Mouse (Mus musculus): ENCODE data around the gene Pex14. TPM values are rescaled to one million over a fixed set of nuclear protein-coding genes. Genes with fewer than 3 reads are reported as not detected.

The Pex14 gene
- total RNA-seq, 2 experiments from 2014 or later, result 49.3 to 50.4 TPM

GRCm38 (mm10) chr4:149001515-149001914 lies 98.2 kb downstream of the Pex14 start:
- intact Hi-C loops (cut with DNase I), result no loop called here
- no peak for DNase-seq (ENCODE audit: extremely low spot score in 1 of 2, low spot score in 2 of 2)
- no peak for TF ChIP-seq CTCF (IDR thresholded peaks at IDR 0.05)
- H3K4me3 ChIP-seq, result no peak overlapping the region
- no peak overlapping the region for H3K27ac ChIP-seq

GRCm38 (mm10) chr4:149000746-149001145 lies 98.9 kb downstream of the Pex14 start:
- TF ChIP-seq CTCF (IDR thresholded peaks at IDR 0.05), result no peak
- no peak for DNase-seq (ENCODE audit: extremely low spot score in 1 of 2, low spot score in 2 of 2)
- intact Hi-C loops (cut with DNase I), result no loop called here
- Histone ChIP-seq H3K4me3 (no peak overlapping the region), H3K27ac (no peak overlapping the region)

GRCm38 (mm10) chr4:148993948-148994347 lies 105.7 kb downstream of the Pex14 start:
- DNase-seq (ENCODE audit: extremely low spot score in 1 of 2, low spot score in 2 of 2), result no peak
- intact Hi-C loops (cut with DNase I), result no loop called here
- no peak for TF ChIP-seq CTCF (IDR thresholded peaks at IDR 0.05)
- H3K4me3 ChIP-seq, result no peak overlapping the region
- no peak overlapping the region for H3K27ac ChIP-seq

GRCm38 (mm10) chr4:148990038-148990437 lies 109.6 kb downstream of the Pex14 start:
- DNase-seq (ENCODE audit: extremely low spot score in 1 of 2, low spot score in 2 of 2), result no peak
- intact Hi-C loops (cut with DNase I), result no loop called here
- Histone ChIP-seq H3K27ac (no peak overlapping the region), H3K4me3 (no peak overlapping the region)
- TF ChIP-seq CTCF (IDR thresholded peaks at IDR 0.05), result no peak

GRCm38 (mm10) chr4:148985541-148986476 lies 113.9 kb downstream of the Pex14 start:
- H3K27ac ChIP-seq, result 0 out of 2 replicates have a peak overlapping the region, but pooled peaks have one; percentile 37

GRCm38 (mm10) chr4:148984701-148985540 lies 114.8 kb downstream of the Pex14 start:
- no peak for DNase-seq (ENCODE audit: extremely low spot score in 1 of 2, low spot score in 2 of 2)
- intact Hi-C loops (cut with DNase I), result no loop called here
- H3K4me3 ChIP-seq, result no peak overlapping the region
- no peak overlapping the region for H3K27ac ChIP-seq
- TF ChIP-seq CTCF (IDR thresholded peaks at IDR 0.05), result no peak

More at GRCm38 (mm10) chr4:148985541-148986476, 113.9 kb downstream of the Pex14 start:
- intact Hi-C loops (cut with DNase I), result no loop called here
- DNase-seq (ENCODE audit: extremely low spot score in 1 of 2, low spot score in 2 of 2), result no peak
- no peak overlapping the region for H3K4me3 ChIP-seq
- no peak for TF ChIP-seq CTCF (IDR thresholded peaks at IDR 0.05)

- DNase-seq (ENCODE audit: extremely low spot score in 1 of 2, low spot score in 2 of 2), result no peak
- H3K4me3 ChIP-seq, result no peak overlapping the region
- H3K27ac ChIP-seq, result no peak overlapping the region
- intact Hi-C loops (cut with DNase I), result no loop called here
- no peak for TF ChIP-seq CTCF (IDR thresholded peaks at IDR 0.05)
Measured at GRCm38 (mm10) chr4:148982274-148982673, 117.4 kb downstream of the Pex14 start.

- H3K27ac ChIP-seq, result no peak overlapping the region
- intact Hi-C loops (cut with DNase I), result no loop called here
- no peak for TF ChIP-seq CTCF (IDR thresholded peaks at IDR 0.05)
- H3K4me3 ChIP-seq, result no peak overlapping the region
- no peak for DNase-seq (ENCODE audit: extremely low spot score in 1 of 2, low spot score in 2 of 2)
Measured at GRCm38 (mm10) chr4:148979837-148980236, 119.8 kb downstream of the Pex14 start.

GRCm38 (mm10) chr4:148978926-148979325 lies 120.8 kb downstream of the Pex14 start:
- Histone ChIP-seq H3K4me3 (no peak overlapping the region), H3K27ac (no peak overlapping the region)
- intact Hi-C loops (cut with DNase I), result no loop called here
- no peak for DNase-seq (ENCODE audit: extremely low spot score in 1 of 2, low spot score in 2 of 2)
- no peak for TF ChIP-seq CTCF (IDR thresholded peaks at IDR 0.05)

GRCm38 (mm10) chr4:148978221-148978855 lies 121.3 kb downstream of the Pex14 start:
- H3K4me3 ChIP-seq, result no peak overlapping the region
- TF ChIP-seq CTCF (IDR thresholded peaks at IDR 0.05), result no peak

GRCm38 (mm10) chr4:148974833-148975232 lies 124.8 kb downstream of the Pex14 start:
- no peak for DNase-seq (ENCODE audit: extremely low spot score in 1 of 2, low spot score in 2 of 2)
- intact Hi-C loops (cut with DNase I), result no loop called here
- no peak for TF ChIP-seq CTCF (IDR thresholded peaks at IDR 0.05)
- H3K4me3 ChIP-seq, result no peak overlapping the region
- no peak overlapping the region for H3K27ac ChIP-seq

More at GRCm38 (mm10) chr4:148978221-148978855, 121.3 kb downstream of the Pex14 start:
- intact Hi-C loops (cut with DNase I), result no loop called here
- no peak overlapping the region for H3K27ac ChIP-seq
- DNase-seq (ENCODE audit: extremely low spot score in 1 of 2, low spot score in 2 of 2), result no peak
